Mouse (Mus musculus) telencephalon, adult 2 months (tissue): ENCODE measurements around the gene Pcdh7.

Source experiments
- DNase-seq: peaks from one replicate; pipeline ENCODE4 v3.0.0-alpha.2; 2011; ENCODE audit warnings: low read depth, low spot score

Gene Pcdh7

GRCm38 (mm10) chr5:57745879-57746278, 28.1 kb downstream of the Pcdh7 start:
- no peak for DNase-seq

DNA sequence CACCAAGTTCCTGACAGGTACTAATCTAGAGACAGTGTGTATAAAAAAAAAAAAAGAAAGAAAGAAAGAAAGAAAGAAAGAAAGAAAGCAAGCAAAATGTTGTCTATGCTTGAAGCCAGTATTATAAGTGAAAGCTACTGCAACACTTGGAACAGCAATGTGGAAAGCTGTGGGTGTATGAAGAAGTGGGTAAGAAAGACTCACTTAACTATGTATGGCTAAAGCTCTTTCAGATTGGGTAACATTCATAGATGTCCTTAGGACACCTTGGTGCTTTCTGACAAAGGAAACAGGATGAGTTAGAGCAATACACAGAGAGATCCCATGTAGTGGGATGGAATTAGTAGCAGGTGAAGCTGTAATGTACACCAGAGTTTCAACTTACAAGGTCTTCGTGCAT, 32.6 kb downstream of the Pcdh7 start:
- peak; percentile 38 for DNase-seq

DNA sequence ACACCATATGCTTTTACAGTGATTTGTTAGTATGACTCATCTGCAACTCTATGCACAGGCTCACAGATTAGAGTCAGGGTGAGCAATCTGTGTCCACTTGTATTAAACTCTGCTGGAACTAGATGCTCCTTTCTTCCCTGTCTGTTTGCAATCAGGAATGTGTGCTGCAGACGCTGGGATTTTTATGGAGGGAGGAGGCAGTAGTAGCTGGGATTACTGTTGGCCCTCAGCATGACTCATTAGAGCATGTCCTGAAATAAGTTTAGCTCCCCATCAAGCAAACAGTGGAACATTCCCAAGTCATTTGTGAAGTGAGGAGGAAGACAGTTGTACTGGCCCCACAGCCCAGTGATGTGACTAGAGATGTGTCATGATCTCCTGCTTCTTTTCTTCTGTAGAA, 38.0 kb downstream of the Pcdh7 start:
- DNase-seq: peak; percentile 45

DNA sequence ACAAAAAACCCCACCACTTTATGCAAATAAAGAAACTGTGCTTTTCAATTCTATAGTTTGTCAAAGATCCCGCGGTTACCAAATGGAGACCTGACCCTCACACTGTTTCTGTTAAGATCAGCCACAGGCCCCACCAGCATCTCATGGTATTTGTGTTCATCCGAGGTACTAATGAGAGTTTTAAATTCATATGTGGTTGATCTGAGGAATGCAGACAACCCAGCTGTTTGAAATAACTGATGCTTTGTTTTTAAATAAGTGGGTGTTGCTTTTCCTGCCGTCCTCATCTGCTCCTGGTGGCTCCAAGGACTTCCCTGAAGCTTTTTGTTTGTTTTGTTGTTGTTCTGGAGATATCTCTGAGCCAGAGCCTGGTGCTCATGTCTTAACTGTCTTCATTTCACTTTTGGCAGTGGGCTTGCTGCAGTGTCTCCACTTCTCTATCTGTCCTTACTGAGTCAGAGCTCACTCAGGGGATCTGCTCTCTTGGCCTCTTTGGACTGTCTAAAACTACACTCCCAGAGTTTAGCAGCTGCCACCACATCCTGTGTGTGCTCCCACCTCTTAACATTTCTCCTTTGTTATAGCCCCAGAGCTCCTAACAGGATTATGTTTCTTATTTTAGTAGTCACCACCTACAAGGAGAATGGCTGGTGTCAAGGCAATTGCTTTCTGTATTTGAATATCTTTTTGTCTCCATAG, 39.1 kb downstream of the Pcdh7 start:
- no peak for DNase-seq

DNA sequence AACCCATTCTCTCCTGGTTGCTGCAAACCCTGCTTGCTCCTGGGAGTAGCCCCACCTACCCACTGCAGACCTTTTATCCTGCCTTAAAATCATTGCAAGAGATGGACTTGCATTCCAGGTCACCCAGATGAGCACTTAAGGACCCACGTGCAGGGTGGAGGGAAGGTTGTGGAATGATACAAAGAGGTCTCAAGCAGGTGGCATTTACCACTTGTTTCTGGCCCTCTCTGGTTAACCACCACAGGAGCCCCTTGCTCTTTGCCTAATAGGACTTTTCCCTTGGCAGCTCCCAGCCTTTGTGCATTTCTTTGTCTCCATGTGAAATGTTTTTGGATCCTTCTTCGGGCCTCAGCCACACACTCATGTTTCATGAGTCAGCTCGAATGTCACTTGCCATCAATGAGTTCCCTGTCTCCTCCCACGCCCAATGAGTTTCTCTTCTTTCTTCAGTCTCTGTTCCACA, 39.7 kb downstream of the Pcdh7 start:
- DNase-seq: peak; percentile 22

DNA sequence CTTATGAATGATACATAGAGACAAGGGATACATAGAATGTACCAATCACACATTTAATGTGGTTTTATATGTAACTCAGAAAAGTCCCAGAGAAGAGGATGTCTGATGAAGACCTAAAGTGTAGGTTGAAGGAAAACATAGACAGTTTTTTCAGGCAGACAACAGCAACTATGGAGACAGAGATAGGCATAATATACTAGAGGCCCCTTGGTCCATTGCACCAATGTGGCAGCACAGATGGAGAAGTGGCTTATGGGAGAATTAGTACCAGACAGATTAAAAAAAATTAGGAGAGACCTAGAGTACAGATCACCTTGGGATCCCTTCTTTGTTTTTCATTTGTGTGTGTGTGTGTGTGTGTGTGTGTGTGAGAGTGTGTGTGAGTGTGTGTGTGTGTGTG, 41.2 kb downstream of the Pcdh7 start:
- no peak for DNase-seq

GRCm38 (mm10) chr5:57760069-57761063, 42.6 kb downstream of the Pcdh7 start:
- no peak for DNase-seq

GRCm38 (mm10) chr5:57765356-57765755, 47.6 kb downstream of the Pcdh7 start:
- no peak for DNase-seq

DNA sequence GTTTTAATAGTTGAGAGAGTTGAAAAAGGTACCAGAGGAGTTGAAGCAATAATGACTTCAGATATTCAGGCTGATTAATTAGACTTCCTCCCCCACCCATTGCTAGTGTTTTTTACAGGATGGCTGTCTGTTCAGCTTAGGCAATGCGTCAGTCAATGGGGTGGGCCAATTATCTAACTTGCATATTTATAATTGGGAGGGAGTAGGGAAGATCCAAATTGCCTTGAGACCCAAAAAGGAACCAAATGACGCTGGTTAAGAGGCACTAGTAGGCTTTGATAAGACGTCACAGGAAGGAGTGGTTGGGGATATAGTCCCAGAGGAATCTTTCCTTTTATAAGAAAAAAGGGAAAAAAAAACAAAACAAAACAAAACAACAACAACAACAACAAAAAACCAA, 49.6 kb downstream of the Pcdh7 start:
- DNase-seq: no peak

GRCm38 (mm10) chr5:57768469-57769022, 50.8 kb downstream of the Pcdh7 start:
- DNase-seq: no peak

- DNase-seq: no peak
Observed at GRCm38 (mm10) chr5:57769644-57770043, 51.9 kb downstream of the Pcdh7 start.

DNA sequence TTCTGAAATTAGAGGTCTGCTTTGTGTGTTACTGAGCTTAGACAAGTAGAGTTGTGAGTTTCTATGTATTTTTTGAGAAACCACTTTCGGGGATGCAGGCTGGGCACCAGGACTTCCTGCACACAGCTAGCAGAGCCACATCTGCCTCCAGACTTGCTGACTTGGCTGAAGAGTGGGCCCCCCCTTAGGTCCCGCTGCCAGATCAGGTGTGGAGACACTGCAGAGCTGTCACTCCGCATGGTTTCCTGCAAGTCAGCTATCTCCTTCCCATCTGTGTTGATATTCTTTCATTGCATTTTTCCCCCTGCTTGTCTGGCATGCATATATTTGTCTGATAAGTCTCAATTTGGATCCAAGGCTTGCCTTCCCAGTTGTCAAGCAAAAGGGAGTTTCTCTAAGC, 52.6 kb downstream of the Pcdh7 start:
- DNase-seq: no peak

DNA sequence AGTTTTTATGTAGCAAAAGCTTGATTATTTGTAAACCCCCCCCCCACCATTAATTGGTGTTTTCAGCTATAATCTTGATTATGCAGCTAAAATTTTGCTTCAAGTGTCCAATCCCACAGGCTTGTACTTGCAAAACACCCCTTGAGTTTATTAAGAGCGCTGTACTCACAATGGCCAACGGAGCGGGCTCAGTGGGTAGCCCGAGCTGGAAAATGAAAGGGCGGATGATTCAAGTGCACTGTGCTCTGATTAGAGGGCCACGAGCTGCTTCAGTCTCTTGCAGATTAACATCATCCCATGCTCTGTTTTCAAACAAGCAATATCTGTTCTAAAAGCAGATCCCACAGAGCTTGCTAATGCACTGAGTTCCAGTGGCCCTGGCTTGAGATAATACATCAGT, 53.4 kb downstream of the Pcdh7 start:
- no peak for DNase-seq

DNA sequence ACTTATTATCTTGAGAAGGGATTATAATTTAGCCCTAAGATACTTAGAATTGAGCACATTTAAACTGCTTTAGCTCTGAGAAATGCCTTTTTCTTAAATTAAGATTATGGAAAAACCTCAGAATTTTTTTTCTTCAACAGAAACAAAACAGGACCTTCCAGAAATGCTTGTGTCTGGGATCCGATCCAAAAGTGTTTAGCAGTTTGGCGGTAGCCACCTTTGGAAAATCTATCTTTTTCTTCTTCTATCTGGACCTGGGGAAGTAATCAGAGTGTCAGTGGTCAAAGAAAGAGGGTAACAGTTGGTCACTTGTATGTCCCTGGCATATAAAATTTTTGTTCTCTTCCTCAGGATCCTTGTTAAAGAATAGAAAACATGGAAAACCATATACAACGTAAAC, 54.9 kb downstream of the Pcdh7 start:
- DNase-seq: no peak

GRCm38 (mm10) chr5:57774496-57774895, 56.7 kb downstream of the Pcdh7 start:
- no peak for DNase-seq

- no peak for DNase-seq
Observed at GRCm38 (mm10) chr5:57778093-57778492, 60.3 kb downstream of the Pcdh7 start.

GRCm38 (mm10) chr5:57779951-57780350, 62.2 kb downstream of the Pcdh7 start:
- DNase-seq: no peak

DNA sequence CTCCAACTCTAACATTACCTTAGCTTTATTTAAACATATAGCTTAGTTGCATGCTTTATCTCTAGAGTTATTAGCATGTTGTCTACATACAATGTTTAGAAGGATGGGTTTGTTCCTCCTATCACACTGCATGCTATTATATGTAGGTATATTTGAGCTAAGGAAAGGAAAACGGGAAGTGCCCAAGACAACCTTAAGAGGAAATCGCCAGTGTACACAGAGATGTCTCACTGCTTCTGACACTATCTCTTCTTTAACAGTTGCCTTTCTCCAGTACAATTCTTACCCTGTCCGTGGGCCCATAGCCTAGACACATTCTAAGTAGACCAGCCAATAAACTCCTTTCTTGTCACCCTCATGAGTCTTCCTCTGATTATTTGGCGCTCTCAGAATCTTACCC, 62.8 kb downstream of the Pcdh7 start:
- DNase-seq: no peak

DNA sequence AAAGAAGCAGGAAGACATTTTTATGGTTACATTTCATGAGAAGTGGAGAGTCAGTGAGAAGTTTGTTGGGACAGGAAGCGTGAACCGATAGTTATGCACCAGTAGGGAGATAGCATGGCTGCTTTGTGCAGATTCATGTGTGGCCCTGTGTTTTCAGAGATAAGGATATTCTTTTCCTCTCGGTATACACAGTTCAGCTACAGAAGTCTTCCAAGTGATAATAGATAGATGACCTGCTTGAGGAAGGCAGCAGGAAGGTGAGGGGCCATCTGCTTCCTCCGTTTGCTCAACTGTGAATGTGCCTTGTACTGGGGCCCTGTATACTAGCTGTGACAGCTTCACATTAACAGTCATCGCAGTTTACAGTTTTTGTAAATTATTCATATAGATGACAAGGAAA, 64.2 kb downstream of the Pcdh7 start:
- DNase-seq: no peak

DNA sequence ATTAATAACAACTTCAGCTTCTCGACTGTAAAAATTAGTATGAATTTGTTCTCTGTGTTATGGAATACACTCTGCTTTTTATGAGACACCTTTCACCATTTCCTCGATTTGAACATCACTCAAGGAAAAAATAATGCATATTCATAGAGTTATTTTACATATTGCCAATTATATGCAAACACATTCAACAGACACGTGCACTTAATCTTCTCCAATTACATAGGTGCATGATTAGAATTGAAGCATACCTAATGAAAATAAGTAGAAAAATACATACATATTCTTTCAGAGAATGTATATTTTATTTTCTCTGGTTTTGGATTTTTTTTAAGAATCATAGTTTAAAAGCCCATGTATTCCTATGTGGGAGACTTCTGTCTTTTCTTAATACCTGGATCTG, 64.8 kb downstream of the Pcdh7 start:
- DNase-seq: no peak

DNA sequence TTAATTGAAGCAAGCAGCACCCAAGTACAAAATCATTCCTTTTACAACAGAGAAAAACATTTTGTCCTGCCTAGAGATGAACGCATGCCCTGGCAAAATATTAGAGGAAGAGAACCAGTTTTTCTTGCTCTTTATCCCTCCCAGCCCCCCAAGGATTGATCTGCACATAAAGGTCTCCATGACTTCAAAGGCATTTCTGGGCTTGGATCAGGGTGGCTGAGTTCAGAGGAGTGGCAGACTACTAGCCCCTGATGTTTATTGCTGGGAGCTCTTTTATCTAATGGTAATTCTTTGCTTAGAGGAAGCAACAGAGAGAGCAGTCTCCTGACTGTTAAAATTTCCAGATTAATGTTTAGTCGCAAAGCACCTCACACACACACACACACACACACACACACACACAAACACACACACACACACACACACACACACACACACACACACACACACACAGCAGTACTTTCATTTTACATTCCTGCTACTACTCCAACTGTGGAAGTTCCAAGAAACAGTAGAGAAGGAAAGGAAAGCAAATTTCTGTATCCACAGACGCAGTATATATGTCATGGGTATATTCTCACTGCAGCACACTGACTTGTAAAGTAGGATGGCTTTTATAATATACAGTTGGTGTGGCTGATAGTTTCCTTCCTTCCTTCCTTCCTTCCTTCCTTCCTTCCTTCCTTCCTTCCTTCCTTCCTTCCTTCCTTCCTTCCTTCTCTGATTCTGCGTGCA, 71.2 kb downstream of the Pcdh7 start:
- DNase-seq: no peak

- no peak for DNase-seq
Observed at GRCm38 (mm10) chr5:57796337-57796736, 78.6 kb downstream of the Pcdh7 start.
